Mouse (Mus musculus): ENCODE measurements at regions not wholly inside any gene's neighbourhood (a gene's known extent, or its start where the extent isn't known, plus 50 kb on each side); places are given as distances from the start of the nearest gene placed in this dataset.

DNA sequence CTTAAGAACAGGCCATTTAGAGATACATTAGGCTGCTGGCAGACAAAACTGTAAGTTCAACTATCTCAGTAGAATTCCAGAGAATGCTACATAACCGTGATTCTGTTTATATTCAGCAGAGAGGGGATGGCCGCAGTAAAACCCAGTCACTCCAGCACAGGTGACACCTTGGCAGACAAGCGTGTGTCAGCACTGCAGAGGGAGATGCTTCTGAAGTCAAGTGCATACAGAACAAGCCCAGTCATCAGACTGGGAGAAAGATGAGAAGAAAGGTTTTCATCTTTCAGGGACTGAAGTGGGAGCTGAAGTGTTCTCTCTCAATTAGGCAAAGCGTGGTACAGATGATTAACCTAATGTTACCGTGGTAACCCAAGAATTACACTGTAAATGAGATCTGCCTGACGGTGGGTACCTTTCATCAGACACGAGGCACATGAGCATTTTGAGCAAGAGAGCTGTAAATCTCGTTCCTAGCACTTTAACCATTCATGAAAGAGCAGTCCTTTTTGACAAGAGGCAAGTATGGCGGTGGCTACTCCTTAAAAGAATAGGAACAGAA, 130.3 kb downstream of the Barhl2 start:
- DNase-seq (ENCODE audit: low spot score) (no peak), ATAC-seq (ENCODE audit: low FRiP score, low TSS enrichment) (no peak)
- no peaks in the 10 kb centered on the region for H3K9me3 ChIP-seq (ENCODE audit: control insufficient read depth, low read length)
- TF ChIP-seq CTCF (IDR thresholded peaks at IDR 0.05; ENCODE audit: low read depth) (no peak), EP300 (optimal IDR thresholded peaks at IDR 0.05) (no peak)
- WGBS, result 56% methylated on average over 9 of the region's 9 CpGs
- H3K4me3 ChIP-seq (ENCODE audit: low read depth, low read length), result no peak overlapping the region
- H3K36me3 ChIP-seq (ENCODE audit: control insufficient read depth, insufficient read depth, low read length), result no peaks in the 10 kb centered on the region
- no peak overlapping the region for H3K9ac ChIP-seq (ENCODE audit: low read length)
- H3K27ac ChIP-seq (replicated peaks), result no peak overlapping the region
- no peaks in the 10 kb centered on the region for H3K27me3 ChIP-seq (ENCODE audit: control insufficient read depth, insufficient read depth, low read length)
- H3K4me1 ChIP-seq (replicated peaks; ENCODE audit: control insufficient read depth, insufficient read depth), result no peaks in the 10 kb centered on the region
- H3K4me2 ChIP-seq (replicated peaks; ENCODE audit: low read depth), result no peak overlapping the region

DNA sequence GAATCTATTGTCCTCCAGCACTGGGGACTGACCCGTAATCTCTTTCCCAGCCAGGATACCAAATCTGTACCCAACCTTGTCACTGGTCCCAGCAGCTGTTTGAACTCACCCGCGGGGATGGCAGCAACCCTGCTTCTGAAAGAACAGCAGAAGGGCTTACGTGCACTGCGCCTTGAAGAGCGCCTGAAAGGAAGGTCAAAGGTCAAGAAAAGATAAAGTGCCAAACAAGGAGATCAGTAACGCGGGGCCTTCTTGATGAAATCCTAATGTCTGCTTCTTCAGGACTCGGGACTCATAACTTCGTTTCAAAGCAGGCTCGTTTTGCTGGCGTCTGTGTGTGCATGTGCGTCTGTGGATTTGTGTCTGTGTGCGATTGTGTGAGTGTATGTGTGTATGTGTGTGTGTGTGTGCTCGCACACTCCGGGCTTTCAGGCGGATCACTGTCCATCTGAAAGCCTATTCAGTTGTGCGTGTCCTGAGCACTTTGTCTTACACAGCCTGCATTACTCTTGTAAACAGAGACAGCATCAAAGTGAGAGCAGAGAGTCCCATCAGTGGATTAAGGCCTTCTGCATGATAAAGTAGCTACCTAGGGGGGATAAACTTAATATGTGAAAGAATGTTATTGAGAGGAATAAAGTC, 135.3 kb downstream of the Barhl2 start:
- H3K9ac ChIP-seq (ENCODE audit: low read length), result no peak overlapping the region
- H3K27me3 ChIP-seq (ENCODE audit: control insufficient read depth, insufficient read depth, low read length), result no peaks in the 10 kb centered on the region
- 30% methylated on average over 18 of the region's 18 CpGs for WGBS
- H3K27ac ChIP-seq (replicated peaks), result no peak overlapping the region
- no peak for TF ChIP-seq CTCF (IDR thresholded peaks at IDR 0.05; ENCODE audit: low read depth)
- no peak overlapping the region for H3K4me2 ChIP-seq (replicated peaks; ENCODE audit: low read depth)
- H3K4me3 ChIP-seq (ENCODE audit: low read depth, low read length), result no peak overlapping the region
- no peaks in the 10 kb centered on the region for H3K36me3 ChIP-seq (ENCODE audit: control insufficient read depth, insufficient read depth, low read length)
- DNase-seq (ENCODE audit: low spot score) (no peak), ATAC-seq (ENCODE audit: low FRiP score, low TSS enrichment) (no peak)
- no peaks in the 10 kb centered on the region for H3K4me1 ChIP-seq (replicated peaks; ENCODE audit: control insufficient read depth, insufficient read depth)
- H3K9me3 ChIP-seq (ENCODE audit: control insufficient read depth, low read length), result no peaks in the 10 kb centered on the region

- H3K4me3 ChIP-seq (ENCODE audit: low read depth, low read length), result no peak overlapping the region
- no peak overlapping the region for H3K27ac ChIP-seq (replicated peaks)
- WGBS, result 41% methylated on average over 5 of the region's 5 CpGs
- H3K4me2 ChIP-seq (replicated peaks; ENCODE audit: low read depth), result no peak overlapping the region
- TF ChIP-seq CTCF (IDR thresholded peaks at IDR 0.05; ENCODE audit: low read depth), result no peak
- TF ChIP-seq EP300 (optimal IDR thresholded peaks at IDR 0.05), result no peak
- no peaks in the 10 kb centered on the region for H3K27me3 ChIP-seq (ENCODE audit: control insufficient read depth, insufficient read depth, low read length)
- ATAC-seq (ENCODE audit: low FRiP score, low TSS enrichment) (no peak), DNase-seq (ENCODE audit: low spot score) (no peak)
- no peak overlapping the region for H3K9ac ChIP-seq (ENCODE audit: low read length)
- H3K4me1 ChIP-seq (replicated peaks; ENCODE audit: control insufficient read depth, insufficient read depth), result no peaks in the 10 kb centered on the region
- no peaks in the 10 kb centered on the region for H3K36me3 ChIP-seq (ENCODE audit: control insufficient read depth, insufficient read depth, low read length)
- H3K9me3 ChIP-seq (ENCODE audit: control insufficient read depth, low read length), result no peaks in the 10 kb centered on the region
Observed at GRCm38 (mm10) chr5:106321426-106321825, 136.5 kb downstream of the Barhl2 start.

- H3K27ac ChIP-seq (replicated peaks), result no peak overlapping the region
- no peak overlapping the region for H3K4me3 ChIP-seq (ENCODE audit: low read depth, low read length)
- H3K9me3 ChIP-seq (ENCODE audit: control insufficient read depth, low read length), result no peaks in the 10 kb centered on the region
- no peaks in the 10 kb centered on the region for H3K4me1 ChIP-seq (replicated peaks; ENCODE audit: control insufficient read depth, insufficient read depth)
- H3K36me3 ChIP-seq (ENCODE audit: control insufficient read depth, insufficient read depth, low read length), result no peaks in the 10 kb centered on the region
- no peaks in the 10 kb centered on the region for H3K27me3 ChIP-seq (ENCODE audit: control insufficient read depth, insufficient read depth, low read length)
- TF ChIP-seq EP300 (optimal IDR thresholded peaks at IDR 0.05), result no peak
- no peak for TF ChIP-seq CTCF (IDR thresholded peaks at IDR 0.05; ENCODE audit: low read depth)
- no peak for ATAC-seq (ENCODE audit: low FRiP score, low TSS enrichment)
- no peak overlapping the region for H3K9ac ChIP-seq (ENCODE audit: low read length)
- no peak overlapping the region for H3K4me2 ChIP-seq (replicated peaks; ENCODE audit: low read depth)
- 66% methylated on average over 3 of the region's 3 CpGs for WGBS
- no peak for DNase-seq (ENCODE audit: low spot score)
Observed at GRCm38 (mm10) chr5:106321023-106321422, 136.9 kb downstream of the Barhl2 start.

GRCm38 (mm10) chr5:106320039-106320438, 137.9 kb downstream of the Barhl2 start:
- WGBS, result 46% methylated on average over 6 of the region's 6 CpGs

DNA sequence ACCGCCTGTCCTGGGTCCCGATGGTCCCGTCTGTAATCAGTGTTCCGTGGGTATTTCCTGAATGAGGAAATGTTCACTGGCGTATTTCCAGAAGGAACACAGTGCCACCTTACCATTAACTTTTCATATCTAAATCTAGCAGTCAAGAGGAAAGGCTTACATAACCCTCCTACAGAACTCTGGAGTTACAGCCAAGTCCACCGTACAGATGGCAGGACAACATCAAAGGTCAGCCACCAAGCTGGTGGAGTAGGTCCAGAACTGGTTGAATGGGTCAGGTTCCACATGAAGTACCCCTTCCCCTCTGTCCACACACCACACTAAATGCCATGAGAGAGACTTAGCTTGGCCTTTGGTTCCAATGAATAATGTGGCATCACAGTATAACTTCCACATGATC, 139.7 kb downstream of the Barhl2 start:
- Histone ChIP-seq H3K4me3 (ENCODE audit: low read depth, low read length) (no peak overlapping the region), H3K4me1 (replicated peaks; ENCODE audit: control insufficient read depth, insufficient read depth) (no peaks in the 10 kb centered on the region), H3K9ac (ENCODE audit: low read length) (no peak overlapping the region), H3K36me3 (ENCODE audit: control insufficient read depth, insufficient read depth, low read length) (no peaks in the 10 kb centered on the region), H3K4me2 (replicated peaks; ENCODE audit: low read depth) (no peak overlapping the region), H3K27ac (replicated peaks) (no peak overlapping the region), H3K27me3 (ENCODE audit: control insufficient read depth, insufficient read depth, low read length) (no peaks in the 10 kb centered on the region), H3K9me3 (ENCODE audit: control insufficient read depth, low read length) (no peaks in the 10 kb centered on the region)
- DNase-seq (ENCODE audit: low spot score) (no peak), ATAC-seq (ENCODE audit: low FRiP score, low TSS enrichment) (no peak)
- 72% methylated on average over 6 of the region's 6 CpGs for WGBS
- no peak for TF ChIP-seq CTCF (IDR thresholded peaks at IDR 0.05; ENCODE audit: low read depth)
- TF ChIP-seq EP300 (optimal IDR thresholded peaks at IDR 0.05), result no peak

More at GRCm38 (mm10) chr5:106320039-106320438, 137.9 kb downstream of the Barhl2 start:
- DNase-seq (ENCODE audit: low spot score) (no peak), ATAC-seq (ENCODE audit: low FRiP score, low TSS enrichment) (no peak)
- no peaks in the 10 kb centered on the region for H3K27me3 ChIP-seq (ENCODE audit: control insufficient read depth, insufficient read depth, low read length)
- H3K4me1 ChIP-seq (replicated peaks; ENCODE audit: control insufficient read depth, insufficient read depth), result no peaks in the 10 kb centered on the region
- H3K9ac ChIP-seq (ENCODE audit: low read length), result no peak overlapping the region
- H3K4me3 ChIP-seq (ENCODE audit: low read depth, low read length), result no peak overlapping the region
- H3K36me3 ChIP-seq (ENCODE audit: control insufficient read depth, insufficient read depth, low read length), result no peaks in the 10 kb centered on the region
- no peak for TF ChIP-seq CTCF (IDR thresholded peaks at IDR 0.05; ENCODE audit: low read depth)
- no peak for TF ChIP-seq EP300 (optimal IDR thresholded peaks at IDR 0.05)
- H3K9me3 ChIP-seq (ENCODE audit: control insufficient read depth, low read length), result no peaks in the 10 kb centered on the region
- no peak overlapping the region for H3K27ac ChIP-seq (replicated peaks)
- H3K4me2 ChIP-seq (replicated peaks; ENCODE audit: low read depth), result no peak overlapping the region
